Mouse (Mus musculus): ENCODE data around the gene Csnk1e. TPM values are rescaled to one million over a fixed set of nuclear protein-coding genes. Genes with fewer than 3 reads are reported as not detected.

Csnk1e gene
- polyA plus RNA-seq, 1 experiment from 2014 or later, result 99.6 TPM

DNA sequence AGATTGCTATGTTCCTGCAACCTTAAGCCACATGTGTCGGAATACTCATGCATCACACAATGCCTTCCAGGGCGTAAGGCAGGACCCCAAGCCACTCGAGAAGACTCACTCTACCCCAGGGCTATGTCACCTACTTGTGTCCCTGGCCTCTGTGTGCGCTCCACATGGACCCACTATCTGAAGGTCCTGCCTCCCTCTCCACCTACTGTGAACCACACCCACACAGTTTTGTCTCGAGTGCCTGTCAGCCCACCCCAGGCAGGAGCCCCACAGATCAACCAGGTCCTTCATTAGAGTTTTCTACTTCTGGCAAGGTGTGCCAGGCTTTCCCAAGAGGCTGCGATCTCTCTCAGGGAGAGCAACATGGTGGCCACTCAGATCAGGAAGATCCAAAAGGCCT lies 60.1 kb downstream of the Csnk1e start:
- WGBS, result 52% methylated on average over 6 of the region's 6 CpGs
- no peak overlapping the region for H3K9ac ChIP-seq
- ATAC-seq (ENCODE audit: insufficient read depth), result no peak
- peak overlapping the region; percentile 43 for H3K4me2 ChIP-seq
- H3K9me3 ChIP-seq (ENCODE audit: low read depth, low read length), result no peaks in the 10 kb centered on the region
- H3K27me3 ChIP-seq (ENCODE audit: insufficient read depth, low read length), result no peaks in the 10 kb centered on the region
- no peak for TF ChIP-seq CTCF (IDR thresholded peaks at IDR 0.05; ENCODE audit: low read depth)
- H3K27ac ChIP-seq (ENCODE audit: low read depth), result peak overlapping the region; percentile 27; the same call in 1 of the 2 replicates
- H3K4me1 ChIP-seq (ENCODE audit: insufficient read depth), result peaks cover 65% of the 10 kb centered on the region
- H3K36me3 ChIP-seq (ENCODE audit: insufficient read depth), result 0 out of 2 replicates have a peak, but pooled peaks cover 7% of the 10 kb centered on the region
- DNase-seq, result no peak
- H3K4me3 ChIP-seq (ENCODE audit: low read depth, low read length), result no peak overlapping the region

DNA sequence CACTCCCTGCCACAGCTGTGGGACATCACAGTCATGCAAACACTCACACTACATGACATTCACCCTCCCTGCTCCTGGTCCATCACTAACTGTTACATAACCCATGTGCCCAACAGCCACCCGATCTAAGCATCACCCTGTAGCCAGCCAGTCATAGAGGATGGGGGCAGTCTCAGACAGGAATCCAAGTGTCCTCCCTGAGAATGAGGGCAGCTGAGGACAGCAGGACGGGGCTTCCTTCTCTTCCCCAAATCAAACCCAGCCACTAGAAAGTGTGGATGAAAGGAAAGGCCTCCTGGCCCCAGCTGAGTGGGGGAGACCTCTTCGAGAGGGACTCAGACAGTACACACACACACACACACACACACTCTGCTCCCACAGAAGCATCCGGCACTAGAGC lies 60.5 kb downstream of the Csnk1e start:
- H3K9me3 ChIP-seq (ENCODE audit: low read depth, low read length), result no peaks in the 10 kb centered on the region
- no peaks in the 10 kb centered on the region for H3K27me3 ChIP-seq (ENCODE audit: insufficient read depth, low read length)
- ATAC-seq (ENCODE audit: insufficient read depth), result no peak
- DNase-seq, result peak; percentile 60
- H3K4me3 ChIP-seq (ENCODE audit: low read depth, low read length), result no peak overlapping the region
- WGBS, result 27% methylated on average over 4 of the region's 4 CpGs
- no peak overlapping the region for H3K9ac ChIP-seq
- TF ChIP-seq CTCF (IDR thresholded peaks at IDR 0.05; ENCODE audit: low read depth), result no peak
- peak overlapping the region; percentile 43 for H3K4me2 ChIP-seq
- peak overlapping the region; percentile 43; the same call in 1 of the 2 replicates for H3K27ac ChIP-seq (ENCODE audit: low read depth)
- 0 out of 2 replicates have a peak, but pooled peaks cover 7% of the 10 kb centered on the region for H3K36me3 ChIP-seq (ENCODE audit: insufficient read depth)
- H3K4me1 ChIP-seq (ENCODE audit: insufficient read depth), result peaks cover 64% of the 10 kb centered on the region

DNA sequence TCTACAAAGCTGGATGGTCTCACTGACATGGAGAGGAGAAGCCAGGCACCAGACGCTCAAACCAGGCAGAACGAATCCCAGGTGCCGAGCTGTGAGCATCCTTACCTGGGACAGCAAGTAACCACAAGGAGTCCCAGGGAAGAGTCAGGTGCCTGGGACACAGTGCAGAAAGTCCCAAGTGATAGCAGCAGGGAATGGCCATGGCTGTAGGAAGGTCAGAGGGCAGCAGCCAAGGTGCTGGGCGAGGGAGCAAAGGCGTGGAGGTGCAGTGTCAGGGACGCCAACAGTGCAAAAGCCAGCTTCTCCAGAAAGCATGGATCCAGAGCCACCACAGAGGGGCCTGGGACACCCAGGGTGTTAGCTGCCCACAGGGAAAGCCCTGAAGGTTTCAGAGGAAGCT lies 62.3 kb downstream of the Csnk1e start:
- Histone ChIP-seq H3K4me2 (no peak overlapping the region), H3K9ac (no peak overlapping the region), H3K4me3 (ENCODE audit: low read depth, low read length) (no peak overlapping the region), H3K27ac (ENCODE audit: low read depth) (peak overlapping the region; percentile 92; the same call in 1 of the 2 replicates), H3K27me3 (ENCODE audit: insufficient read depth, low read length) (no peaks in the 10 kb centered on the region), H3K36me3 (ENCODE audit: insufficient read depth) (0 out of 2 replicates have a peak, but pooled peaks cover 11% of the 10 kb centered on the region), H3K4me1 (ENCODE audit: insufficient read depth) (peaks cover 64% of the 10 kb centered on the region), H3K9me3 (ENCODE audit: low read depth, low read length) (no peaks in the 10 kb centered on the region)
- 74% methylated on average over 6 of the region's 6 CpGs for WGBS
- no peak for DNase-seq
- TF ChIP-seq CTCF (IDR thresholded peaks at IDR 0.05; ENCODE audit: low read depth), result no peak
- ATAC-seq (ENCODE audit: insufficient read depth), result no peak

DNA sequence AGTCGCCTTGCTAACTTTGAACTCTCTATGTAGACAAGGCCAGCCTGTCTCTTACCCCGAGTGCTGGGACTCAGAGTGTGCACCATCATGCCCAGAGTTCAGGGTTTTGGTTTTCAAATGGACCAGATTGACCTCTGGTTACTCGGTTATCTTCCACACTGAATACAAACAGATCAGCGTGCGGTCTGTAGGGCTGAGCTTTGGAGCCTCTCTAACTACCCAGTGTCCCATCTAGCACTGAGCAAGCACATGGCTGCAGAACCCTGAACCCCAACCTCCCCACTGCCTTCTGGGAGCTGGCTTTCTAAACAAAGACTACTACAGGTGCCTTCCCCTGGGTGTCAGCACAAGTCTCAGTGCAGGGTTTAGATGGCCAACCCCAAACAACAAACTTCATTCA lies 62.8 kb downstream of the Csnk1e start:
- no peak overlapping the region for H3K9ac ChIP-seq
- H3K9me3 ChIP-seq (ENCODE audit: low read depth, low read length), result no peaks in the 10 kb centered on the region
- WGBS, result 55% methylated on average over 5 of the region's 5 CpGs
- H3K27me3 ChIP-seq (ENCODE audit: insufficient read depth, low read length), result no peaks in the 10 kb centered on the region
- H3K4me1 ChIP-seq (ENCODE audit: insufficient read depth), result peaks cover 64% of the 10 kb centered on the region
- ATAC-seq (ENCODE audit: insufficient read depth), result no peak
- DNase-seq, result no peak
- H3K4me3 ChIP-seq (ENCODE audit: low read depth, low read length), result no peak overlapping the region
- peak overlapping the region; percentile 92 for H3K27ac ChIP-seq (ENCODE audit: low read depth)
- H3K36me3 ChIP-seq (ENCODE audit: insufficient read depth), result 0 out of 2 replicates have a peak, but pooled peaks cover 11% of the 10 kb centered on the region
- TF ChIP-seq CTCF (IDR thresholded peaks at IDR 0.05; ENCODE audit: low read depth), result no peak
- 0 out of 2 replicates have a peak overlapping the region, but pooled peaks have one; percentile 18 for H3K4me2 ChIP-seq

DNA sequence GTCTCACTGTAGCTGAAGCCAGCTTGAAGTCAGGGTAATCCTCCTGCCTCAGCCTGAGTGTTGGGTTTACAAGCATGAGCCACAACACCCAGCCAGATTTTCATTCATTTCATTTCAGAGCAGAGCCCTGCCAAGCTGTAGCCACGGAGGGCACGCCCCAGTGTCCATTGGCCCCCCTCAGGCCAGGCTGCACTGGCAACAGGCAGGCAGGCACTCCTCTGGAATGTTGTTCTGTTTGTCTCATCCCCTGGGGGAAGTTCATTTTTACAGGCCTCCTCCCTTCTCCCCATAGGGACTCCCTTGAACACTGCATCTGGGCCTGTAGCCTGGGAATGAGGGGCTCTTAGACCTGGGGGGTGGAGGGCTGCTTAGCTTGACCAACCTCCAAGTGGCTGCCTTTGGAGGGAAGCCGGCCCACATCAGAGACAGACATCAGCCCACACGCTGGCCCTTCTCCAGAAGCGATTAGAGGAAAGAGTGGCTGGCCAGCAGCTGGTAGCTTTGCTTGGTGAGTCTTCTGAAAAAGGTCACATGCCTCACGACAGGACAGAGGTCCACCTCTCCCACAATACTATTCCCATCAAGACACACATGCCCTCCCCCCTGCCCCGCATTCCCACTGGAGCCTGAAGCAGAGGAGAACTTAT lies 63.8 kb downstream of the Csnk1e start:
- peak; percentile 94 for ATAC-seq (ENCODE audit: insufficient read depth)
- Histone ChIP-seq H3K4me3 (ENCODE audit: low read depth, low read length) (no peak overlapping the region), H3K36me3 (ENCODE audit: insufficient read depth) (0 out of 2 replicates have a peak, but pooled peaks cover 9% of the 10 kb centered on the region), H3K4me2 (0 out of 2 replicates have a peak overlapping the region, but pooled peaks have one; percentile 18), H3K27me3 (ENCODE audit: insufficient read depth, low read length) (no peaks in the 10 kb centered on the region), H3K4me1 (ENCODE audit: insufficient read depth) (peaks cover 64% of the 10 kb centered on the region), H3K9ac (no peak overlapping the region), H3K27ac (ENCODE audit: low read depth) (peak overlapping the region; percentile 92), H3K9me3 (ENCODE audit: low read depth, low read length) (no peaks in the 10 kb centered on the region)
- 19% methylated on average over 7 of the region's 7 CpGs for WGBS
- TF ChIP-seq CTCF (IDR thresholded peaks at IDR 0.05; ENCODE audit: low read depth), result no peak
- DNase-seq, result peak; percentile 98

DNA sequence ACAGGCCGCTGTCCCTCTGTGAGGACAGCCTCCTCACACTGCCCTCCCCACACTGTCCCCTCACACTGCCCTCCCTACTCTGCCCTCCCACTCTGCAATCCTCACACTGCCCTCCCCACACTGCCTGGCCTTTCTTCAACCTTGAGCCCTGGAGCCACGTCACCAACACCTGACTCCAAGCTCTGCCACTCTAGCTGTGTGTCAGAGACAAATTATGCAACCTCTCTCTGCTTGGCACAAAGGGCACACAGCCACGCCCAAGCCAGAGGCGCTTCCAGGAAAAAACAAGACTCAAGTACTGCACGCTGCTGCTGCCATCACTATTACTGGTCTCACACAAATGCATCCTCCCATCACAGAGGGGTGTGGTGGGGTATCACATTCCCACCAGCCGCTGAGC lies 64.9 kb downstream of the Csnk1e start:
- no peak for ATAC-seq (ENCODE audit: insufficient read depth)
- H3K9me3 ChIP-seq (ENCODE audit: low read depth, low read length), result no peaks in the 10 kb centered on the region
- H3K4me3 ChIP-seq (ENCODE audit: low read depth, low read length), result no peak overlapping the region
- no peak overlapping the region for H3K4me2 ChIP-seq
- 0 out of 2 replicates have a peak, but pooled peaks cover 9% of the 10 kb centered on the region for H3K36me3 ChIP-seq (ENCODE audit: insufficient read depth)
- H3K9ac ChIP-seq, result no peak overlapping the region
- WGBS, result 65% methylated on average over 6 of the region's 6 CpGs
- peaks cover 59% of the 10 kb centered on the region for H3K4me1 ChIP-seq (ENCODE audit: insufficient read depth)
- no peaks in the 10 kb centered on the region for H3K27me3 ChIP-seq (ENCODE audit: insufficient read depth, low read length)
- no peak for TF ChIP-seq CTCF (IDR thresholded peaks at IDR 0.05; ENCODE audit: low read depth)
- H3K27ac ChIP-seq (ENCODE audit: low read depth), result peak overlapping the region; percentile 92
- no peak for DNase-seq

DNA sequence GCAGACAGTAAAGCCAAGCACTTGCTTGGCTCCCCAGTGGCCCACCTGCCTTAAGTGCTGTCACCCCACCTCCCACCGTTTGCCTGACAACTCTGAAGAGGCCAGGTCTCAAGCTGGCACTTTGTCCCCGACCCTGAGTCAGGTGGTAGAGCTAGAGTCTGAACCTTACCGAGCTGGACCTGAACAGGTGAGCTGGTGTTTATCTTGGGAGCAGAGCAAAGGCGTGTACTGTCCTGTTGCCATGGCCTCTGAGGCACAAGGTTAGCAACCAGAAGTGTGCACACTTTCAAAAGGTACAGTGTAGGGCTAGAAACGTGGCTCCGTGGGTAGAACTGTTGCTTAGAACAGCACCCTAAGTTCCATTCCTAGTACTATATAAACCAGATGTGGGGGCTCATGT lies 67.2 kb downstream of the Csnk1e start:
- Histone ChIP-seq H3K36me3 (ENCODE audit: insufficient read depth) (0 out of 2 replicates have a peak, but pooled peaks cover 5% of the 10 kb centered on the region), H3K27me3 (ENCODE audit: insufficient read depth, low read length) (no peaks in the 10 kb centered on the region), H3K9me3 (ENCODE audit: low read depth, low read length) (no peaks in the 10 kb centered on the region), H3K9ac (peak overlapping the region; percentile 11; the same call in 1 of the 2 replicates), H3K4me3 (ENCODE audit: low read depth, low read length) (no peak overlapping the region), H3K27ac (ENCODE audit: low read depth) (peak overlapping the region; percentile 3; the same call in 1 of the 2 replicates), H3K4me2 (no peak overlapping the region), H3K4me1 (ENCODE audit: insufficient read depth) (peaks cover 39% of the 10 kb centered on the region)
- TF ChIP-seq CTCF (IDR thresholded peaks at IDR 0.05; ENCODE audit: low read depth), result no peak
- 49% methylated on average over 6 of the region's 6 CpGs for WGBS
- DNase-seq, result no peak
- ATAC-seq (ENCODE audit: insufficient read depth), result no peak
